Mouse (Mus musculus): ENCODE measurements around the gene Slc22a14. TPM values are rescaled to one million over a fixed set of nuclear protein-coding genes. Genes with fewer than 3 reads are reported as not detected.
A peak's percentile ranks its signal among the peaks of the same experiment; 100 is the strongest.

Slc22a14 gene
- total RNA-seq, 1 experiment = 0.45 TPM

- TF ChIP-seq ZNF384 (IDR thresholded peaks at IDR 0.05; ENCODE audit: low read depth, low read length) (no peak), ZC3H11A (IDR thresholded peaks at IDR 0.05; ENCODE audit: borderline replicate concordance, low read depth, low read length) (no peak; the same call in 1 of the 2 replicates), MAFK (IDR thresholded peaks at IDR 0.05; ENCODE audit: insufficient read depth, low read depth, low read length) (no peak), CHD2 (IDR thresholded peaks at IDR 0.05; ENCODE audit: low read depth, low read length) (no peak)
- in situ Hi-C loops (cut with MboI; ENCODE audit: low sequenced_read_pairs in 2 of 2, unreplicated experiment in 2 of 2) = no loop called here
- DNase-seq (ENCODE audit: low read depth, low spot score) = peak; percentile 62
- H3K4me3 ChIP-seq (ENCODE audit: insufficient read depth in 1 of 2, low read depth in 1 of 2, low read length in 2 of 2, poor library complexity in 1 of 2, severe bottlenecking in 1 of 2) = no peak overlapping the region
- H3K9ac ChIP-seq (ENCODE audit: insufficient read depth, low read depth, low read length, poor library complexity, severe bottlenecking) = no peak overlapping the region
- H3K36me3 ChIP-seq (ENCODE audit: control insufficient read depth, insufficient read depth, low read length, poor library complexity, severe bottlenecking) = no peaks in the 10 kb centered on the region
- H3K9me3 ChIP-seq (ENCODE audit: control insufficient read depth, insufficient read depth, low read depth, low read length) = no peaks in the 10 kb centered on the region
- no peak overlapping the region for H3K27ac ChIP-seq (ENCODE audit: insufficient read depth, low read depth, low read length, poor library complexity, severe bottlenecking)
- H3K4me1 ChIP-seq (ENCODE audit: control insufficient read depth in 2 of 2, insufficient read depth in 2 of 2, low read length in 2 of 2, poor library complexity in 1 of 2) = peaks cover 0 to 5% of the 10 kb centered on the region in 2 experiments; a peak in 1 of 4 replicates
Observed at GRCm38 (mm10) chr9:119149601-119150000, 215.8 kb downstream of the Slc22a14 start.

GRCm38 (mm10) chr9:119146098-119146770 lies 219.1 kb downstream of the Slc22a14 start:
- in situ Hi-C loops (cut with MboI; ENCODE audit: low sequenced_read_pairs in 2 of 2, unreplicated experiment in 2 of 2) = no loop called here
- Histone ChIP-seq H3K9ac (ENCODE audit: insufficient read depth, low read depth, low read length, poor library complexity, severe bottlenecking) (no peak overlapping the region), H3K4me3 (ENCODE audit: insufficient read depth in 1 of 2, low read depth in 1 of 2, low read length in 2 of 2, poor library complexity in 1 of 2, severe bottlenecking in 1 of 2) (no peak overlapping the region), H3K9me3 (ENCODE audit: control insufficient read depth, insufficient read depth, low read depth, low read length) (no peaks in the 10 kb centered on the region), H3K27ac (ENCODE audit: insufficient read depth, low read depth, low read length, poor library complexity, severe bottlenecking) (no peak overlapping the region), H3K36me3 (ENCODE audit: control insufficient read depth, insufficient read depth, low read length, poor library complexity, severe bottlenecking) (no peaks in the 10 kb centered on the region), H3K4me1 (ENCODE audit: control insufficient read depth in 2 of 2, insufficient read depth in 2 of 2, low read length in 2 of 2, poor library complexity in 1 of 2) (peaks cover 0 to 5% of the 10 kb centered on the region in 2 experiments; a peak in 1 of 4 replicates)
- no peak for DNase-seq (ENCODE audit: low read depth, low spot score)
- TF ChIP-seq HCFC1 (IDR thresholded peaks at IDR 0.05; ENCODE audit: borderline replicate concordance, insufficient read depth, low read length) = no peak
- no peak for TF ChIP-seq ZC3H11A (IDR thresholded peaks at IDR 0.05; ENCODE audit: borderline replicate concordance, low read depth, low read length)
- no peak for TF ChIP-seq CHD2 (IDR thresholded peaks at IDR 0.05; ENCODE audit: low read depth, low read length)
- TF ChIP-seq MAFK (IDR thresholded peaks at IDR 0.05; ENCODE audit: insufficient read depth, low read depth, low read length) = no peak
- TF ChIP-seq ZNF384 (IDR thresholded peaks at IDR 0.05; ENCODE audit: low read depth, low read length) = no peak

- Histone ChIP-seq H3K27ac (ENCODE audit: insufficient read depth, low read depth, low read length, poor library complexity, severe bottlenecking) (no peak overlapping the region), H3K4me3 (ENCODE audit: insufficient read depth in 1 of 2, low read depth in 1 of 2, low read length in 2 of 2, poor library complexity in 1 of 2, severe bottlenecking in 1 of 2) (no peak overlapping the region), H3K4me1 (ENCODE audit: control insufficient read depth in 2 of 2, insufficient read depth in 2 of 2, low read length in 2 of 2, poor library complexity in 1 of 2) (peaks cover 0 to 4% of the 10 kb centered on the region in 2 experiments; a peak in 1 of 4 replicates), H3K36me3 (ENCODE audit: control insufficient read depth, insufficient read depth, low read length, poor library complexity, severe bottlenecking) (no peaks in the 10 kb centered on the region), H3K9ac (ENCODE audit: insufficient read depth, low read depth, low read length, poor library complexity, severe bottlenecking) (no peak overlapping the region), H3K9me3 (ENCODE audit: control insufficient read depth, insufficient read depth, low read depth, low read length) (no peaks in the 10 kb centered on the region)
- in situ Hi-C loops (cut with MboI; ENCODE audit: low sequenced_read_pairs in 2 of 2, unreplicated experiment in 2 of 2) = no loop called here
- DNase-seq (ENCODE audit: low read depth, low spot score) = no peak
- no peak for TF ChIP-seq CHD2 (IDR thresholded peaks at IDR 0.05; ENCODE audit: low read depth, low read length)
- no peak for TF ChIP-seq ZNF384 (IDR thresholded peaks at IDR 0.05; ENCODE audit: low read depth, low read length)
- no peak for TF ChIP-seq ZC3H11A (IDR thresholded peaks at IDR 0.05; ENCODE audit: borderline replicate concordance, low read depth, low read length)
- no peak for TF ChIP-seq HCFC1 (IDR thresholded peaks at IDR 0.05; ENCODE audit: borderline replicate concordance, insufficient read depth, low read length)
- TF ChIP-seq MAFK (IDR thresholded peaks at IDR 0.05; ENCODE audit: insufficient read depth, low read depth, low read length) = no peak
Observed at GRCm38 (mm10) chr9:119145638-119146037, 219.7 kb downstream of the Slc22a14 start.

GRCm38 (mm10) chr9:119145137-119145536 lies 220.2 kb downstream of the Slc22a14 start:
- in situ Hi-C loops (cut with MboI; ENCODE audit: low sequenced_read_pairs in 2 of 2, unreplicated experiment in 2 of 2) = no loop called here
- no peak overlapping the region for H3K4me3 ChIP-seq (ENCODE audit: insufficient read depth in 1 of 2, low read depth in 1 of 2, low read length in 2 of 2, poor library complexity in 1 of 2, severe bottlenecking in 1 of 2)
- H3K9me3 ChIP-seq (ENCODE audit: control insufficient read depth, insufficient read depth, low read depth, low read length) = no peaks in the 10 kb centered on the region
- no peak for DNase-seq (ENCODE audit: low read depth, low spot score)
- TF ChIP-seq ZNF384 (IDR thresholded peaks at IDR 0.05; ENCODE audit: low read depth, low read length) (no peak), MAFK (IDR thresholded peaks at IDR 0.05; ENCODE audit: insufficient read depth, low read depth, low read length) (no peak), HCFC1 (IDR thresholded peaks at IDR 0.05; ENCODE audit: borderline replicate concordance, insufficient read depth, low read length) (no peak), CHD2 (IDR thresholded peaks at IDR 0.05; ENCODE audit: low read depth, low read length) (no peak), ZC3H11A (IDR thresholded peaks at IDR 0.05; ENCODE audit: borderline replicate concordance, low read depth, low read length) (no peak)
- no peak overlapping the region for H3K9ac ChIP-seq (ENCODE audit: insufficient read depth, low read depth, low read length, poor library complexity, severe bottlenecking)
- peaks cover 0 to 2% of the 10 kb centered on the region in 2 experiments; a peak in 1 of 4 replicates for H3K4me1 ChIP-seq (ENCODE audit: control insufficient read depth in 2 of 2, insufficient read depth in 2 of 2, low read length in 2 of 2, poor library complexity in 1 of 2)
- no peaks in the 10 kb centered on the region for H3K36me3 ChIP-seq (ENCODE audit: control insufficient read depth, insufficient read depth, low read length, poor library complexity, severe bottlenecking)
- H3K27ac ChIP-seq (ENCODE audit: insufficient read depth, low read depth, low read length, poor library complexity, severe bottlenecking) = no peak overlapping the region
